Mouse (Mus musculus): ENCODE data around the gene Unc5c. TPM values are rescaled to one million over a fixed set of nuclear protein-coding genes. Genes with fewer than 3 reads are reported as not detected.

Unc5c gene
- total RNA-seq, 2 experiments from 2014 or later, result 0.86 to 1.1 TPM

DNA sequence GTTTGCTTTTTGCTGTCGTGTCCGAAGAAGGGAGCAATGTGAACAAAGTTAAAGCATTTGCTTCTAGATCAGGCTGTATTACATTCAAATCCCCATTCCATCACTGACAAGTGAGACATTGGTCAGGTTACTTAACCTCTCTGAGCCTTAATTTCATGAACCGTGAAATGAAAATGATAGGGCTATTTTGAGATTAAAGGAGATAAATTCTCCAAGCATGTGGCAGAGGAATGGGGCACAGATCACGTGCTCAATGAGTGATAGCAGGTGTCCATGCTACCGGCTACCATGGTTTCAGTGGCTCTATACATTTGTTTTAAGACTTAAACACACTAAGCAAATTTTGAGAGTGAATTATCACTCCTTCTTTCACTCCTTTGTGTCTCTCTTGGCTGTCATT lies 254.0 kb downstream of the Unc5c start:
- DNase-seq, result no peak

DNA sequence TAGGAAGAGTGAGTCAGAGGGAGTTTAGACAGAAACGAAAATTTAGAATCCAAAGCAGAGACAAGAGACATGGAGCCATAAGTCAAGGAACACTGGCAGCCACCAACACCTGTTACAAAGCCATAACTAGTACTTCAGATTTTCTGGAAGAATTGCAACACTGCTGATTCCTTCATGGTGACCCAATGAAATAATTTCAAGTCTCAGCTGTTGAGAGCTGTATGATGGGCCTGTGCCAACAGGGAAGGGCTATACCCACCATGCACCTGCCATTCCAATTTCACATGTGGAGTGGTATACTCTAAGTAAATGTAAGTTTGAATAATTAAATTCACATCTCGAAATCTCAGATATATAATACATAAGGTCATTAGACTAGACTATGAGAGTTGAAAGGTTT lies 259.5 kb downstream of the Unc5c start:
- DNase-seq, result no peak

DNA sequence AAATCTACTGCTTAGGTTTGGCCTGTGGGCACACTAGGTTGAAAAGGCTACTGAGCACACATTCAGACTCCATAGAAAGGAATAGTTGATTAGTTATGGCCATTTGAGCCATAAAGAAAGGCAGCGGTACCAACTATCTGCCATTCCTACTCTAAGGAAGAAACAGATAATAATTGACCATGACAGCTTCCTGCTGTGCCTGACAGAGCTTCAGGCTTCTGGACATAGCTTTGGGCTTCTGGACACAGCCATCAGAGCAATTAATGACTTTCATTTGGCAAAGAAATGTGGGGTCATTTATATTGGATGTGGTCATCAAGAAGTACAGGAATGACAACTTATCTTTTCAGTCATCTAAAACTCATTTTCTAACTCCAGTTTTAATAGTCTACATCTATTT lies 260.4 kb downstream of the Unc5c start:
- no peak for DNase-seq

DNA sequence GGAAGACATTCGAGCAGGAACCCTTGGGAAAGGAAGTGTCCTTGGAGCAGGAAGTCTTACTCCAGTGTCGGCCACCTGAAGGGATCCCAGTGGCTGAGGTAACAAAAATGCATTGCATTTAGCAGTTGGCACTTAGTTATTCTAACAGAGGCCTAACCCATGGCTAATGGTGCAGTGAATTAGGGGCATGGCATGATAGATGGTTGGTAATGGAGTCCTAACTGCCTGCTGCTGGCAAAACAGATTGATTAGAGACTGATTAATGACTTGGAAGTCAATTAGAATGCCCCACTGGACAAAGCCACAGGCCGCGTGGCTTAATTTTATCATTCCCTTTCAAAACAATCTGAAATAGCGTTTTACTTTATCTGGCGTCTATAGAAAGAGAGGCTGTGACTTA lies 268.8 kb downstream of the Unc5c start:
- no peak for DNase-seq

DNA sequence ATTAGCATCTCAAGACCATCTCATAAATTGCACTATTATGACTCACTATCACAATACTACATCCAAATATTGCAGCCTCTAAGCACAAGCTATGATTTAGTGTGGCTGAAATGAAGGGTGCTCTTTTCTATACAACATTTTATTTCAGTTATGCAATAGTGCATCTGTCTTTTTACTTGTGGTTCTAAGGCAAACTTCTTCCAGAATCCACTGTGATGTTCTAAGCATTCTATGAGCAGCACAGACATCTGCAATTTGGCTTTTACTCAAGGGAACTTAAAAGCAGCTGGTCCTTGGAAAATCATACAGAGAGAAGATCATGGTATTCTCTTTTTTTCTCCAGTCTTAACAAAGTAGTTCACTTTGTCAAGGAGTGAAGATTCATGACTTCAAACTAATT lies 270.3 kb downstream of the Unc5c start:
- no peak for DNase-seq

DNA sequence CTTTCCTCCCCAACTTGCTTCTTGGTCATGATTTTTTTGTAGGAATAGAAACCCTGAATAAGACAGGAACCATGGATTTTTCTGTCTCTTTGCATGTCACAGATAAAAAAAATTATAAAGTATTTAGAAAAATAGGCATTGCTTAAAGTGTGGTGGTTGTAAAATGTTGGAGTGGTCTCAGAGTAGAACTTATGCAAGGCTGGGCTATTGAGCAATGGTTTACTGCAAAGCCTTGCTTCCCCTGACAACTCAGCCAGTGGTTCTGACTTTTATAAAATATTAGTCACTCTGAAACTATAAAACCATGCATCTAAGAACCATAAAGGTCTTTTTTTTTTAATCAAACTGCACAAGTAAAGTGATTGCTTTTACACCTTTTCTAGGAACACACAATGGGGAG lies 280.3 kb downstream of the Unc5c start:
- DNase-seq, result no peak

DNA sequence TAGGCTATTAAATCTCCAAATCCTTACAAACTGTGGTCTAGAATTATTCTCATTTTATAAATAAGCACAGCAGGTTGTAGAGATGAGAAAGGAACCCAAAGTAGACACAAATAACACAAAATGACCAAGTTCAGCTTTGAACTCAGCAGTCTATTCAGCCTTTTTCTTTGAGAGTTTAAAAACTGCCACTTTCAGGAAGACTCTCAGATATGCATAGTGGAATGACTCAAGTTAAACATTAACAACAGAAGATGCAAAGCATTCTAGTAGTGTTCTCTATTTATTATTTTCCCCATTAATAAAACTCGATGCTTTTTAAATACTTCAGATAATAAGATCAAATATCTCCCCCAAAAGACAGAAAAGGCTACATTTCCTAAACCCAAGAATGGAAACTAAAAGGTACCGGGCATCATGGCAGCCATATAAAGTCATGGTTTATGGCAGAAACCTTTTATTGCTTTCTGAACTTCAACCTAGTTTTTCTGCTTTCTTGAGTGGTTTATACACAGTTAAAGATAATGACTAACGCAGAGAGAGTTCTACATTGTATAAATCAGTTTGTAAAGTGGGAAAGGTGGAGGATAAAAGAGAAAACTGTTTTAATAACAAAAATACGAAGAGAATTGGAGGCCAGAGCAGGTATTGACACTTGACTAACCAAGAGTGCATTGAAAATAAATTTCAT lies 283.8 kb downstream of the Unc5c start:
- DNase-seq, result no peak

DNA sequence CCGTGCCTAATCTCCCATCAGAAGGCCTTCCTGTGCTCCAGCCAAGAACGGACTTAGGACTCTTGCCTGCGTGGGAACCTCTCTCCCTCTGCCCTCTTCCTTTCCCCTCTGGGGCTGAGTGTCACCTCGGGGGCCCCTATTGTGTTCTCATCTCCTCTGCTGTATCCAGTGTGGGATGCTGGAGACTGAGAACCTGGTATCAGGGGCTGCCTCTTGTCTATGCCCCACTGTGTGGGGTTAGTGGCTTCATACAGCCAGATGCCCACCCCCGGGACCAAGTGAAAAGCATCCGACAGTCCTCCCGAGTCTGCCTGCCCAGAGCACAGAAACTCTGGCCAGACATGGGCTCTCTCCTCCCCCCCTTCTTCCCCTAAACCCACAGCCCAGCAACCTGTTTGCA lies 287.2 kb downstream of the Unc5c start:
- no peak for DNase-seq

DNA sequence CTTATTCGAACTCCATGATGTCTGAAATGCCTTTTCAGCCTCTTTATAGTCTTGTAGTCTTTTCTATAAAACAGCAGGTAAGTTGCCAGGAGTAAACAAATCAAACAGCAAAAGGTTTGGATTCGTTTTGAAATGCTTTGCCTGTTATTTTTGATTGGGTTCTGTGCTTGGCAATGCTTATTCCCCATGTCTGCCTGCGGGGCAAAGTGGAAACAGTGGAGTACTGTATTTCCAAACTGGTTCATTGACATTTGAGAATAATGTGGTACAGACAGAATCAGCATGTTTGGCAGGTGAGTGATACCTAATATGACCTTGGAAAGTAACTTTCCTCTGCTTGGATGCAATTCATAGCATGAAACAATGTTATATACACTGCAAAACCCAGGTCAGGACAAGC lies 292.2 kb downstream of the Unc5c start:
- DNase-seq, result no peak

DNA sequence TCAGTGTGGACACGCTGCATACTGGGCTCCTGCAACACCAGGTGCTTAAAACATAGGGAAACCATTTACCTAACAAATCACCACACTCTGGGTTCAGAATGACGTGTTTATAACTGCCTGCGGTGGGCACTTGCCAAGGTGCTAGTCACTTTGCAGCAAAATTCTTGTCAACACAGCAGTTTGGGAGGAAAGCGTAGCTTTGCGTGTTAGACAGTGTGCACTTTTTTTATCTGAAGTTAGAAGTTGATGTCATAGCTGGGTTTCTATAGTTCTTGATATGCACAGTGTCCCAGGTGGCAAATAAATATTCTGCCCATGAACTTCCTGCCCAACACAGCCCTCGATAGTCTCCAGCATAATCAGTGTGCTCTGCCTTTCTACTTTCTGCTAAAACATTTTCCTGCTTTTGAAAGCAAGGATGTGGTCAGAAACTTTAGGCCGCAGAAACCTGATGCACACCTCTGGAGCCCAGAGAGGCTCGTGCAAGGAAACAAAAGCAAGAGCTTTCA lies 313.4 kb downstream of the Unc5c start:
- no peak for DNase-seq

DNA sequence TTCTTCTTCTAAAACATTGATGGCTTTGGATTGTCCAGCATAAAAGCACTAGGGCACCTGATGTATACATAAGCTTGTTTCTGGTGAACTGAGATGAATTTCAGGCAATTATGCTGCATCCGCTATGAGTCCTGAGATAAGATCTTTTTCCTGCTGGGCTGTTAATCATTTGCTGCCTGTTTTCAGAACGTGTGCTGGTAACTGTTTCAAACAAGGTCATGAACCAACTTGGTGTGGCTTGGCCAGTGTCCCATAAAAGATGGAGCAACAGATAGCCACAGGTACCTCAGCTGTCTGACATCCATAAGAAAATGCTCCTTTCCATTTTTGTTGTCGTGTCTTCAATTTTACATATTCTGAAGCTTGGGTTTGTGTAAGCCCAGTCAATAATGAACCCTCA lies 314.2 kb downstream of the Unc5c start:
- no peak for DNase-seq

DNA sequence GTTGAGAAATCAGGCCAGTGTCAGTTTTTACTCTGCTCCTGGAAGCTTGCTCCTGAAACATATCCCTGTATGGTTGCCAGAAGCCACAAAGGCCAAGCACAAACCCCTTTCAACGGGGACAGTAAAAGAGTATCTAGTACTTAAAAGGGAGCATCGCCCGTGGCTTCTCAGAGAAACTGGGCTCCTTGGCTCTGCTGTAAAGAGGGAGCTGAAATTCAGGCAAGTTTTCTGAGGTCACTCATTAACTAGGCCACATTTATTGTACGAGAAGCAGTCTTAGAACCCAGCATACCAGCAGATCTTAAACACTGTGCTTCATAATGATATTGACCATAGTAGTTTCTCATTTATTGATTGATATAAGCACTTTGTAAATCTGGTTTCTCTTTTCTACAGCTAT lies 317.5 kb downstream of the Unc5c start:
- no peak for DNase-seq

DNA sequence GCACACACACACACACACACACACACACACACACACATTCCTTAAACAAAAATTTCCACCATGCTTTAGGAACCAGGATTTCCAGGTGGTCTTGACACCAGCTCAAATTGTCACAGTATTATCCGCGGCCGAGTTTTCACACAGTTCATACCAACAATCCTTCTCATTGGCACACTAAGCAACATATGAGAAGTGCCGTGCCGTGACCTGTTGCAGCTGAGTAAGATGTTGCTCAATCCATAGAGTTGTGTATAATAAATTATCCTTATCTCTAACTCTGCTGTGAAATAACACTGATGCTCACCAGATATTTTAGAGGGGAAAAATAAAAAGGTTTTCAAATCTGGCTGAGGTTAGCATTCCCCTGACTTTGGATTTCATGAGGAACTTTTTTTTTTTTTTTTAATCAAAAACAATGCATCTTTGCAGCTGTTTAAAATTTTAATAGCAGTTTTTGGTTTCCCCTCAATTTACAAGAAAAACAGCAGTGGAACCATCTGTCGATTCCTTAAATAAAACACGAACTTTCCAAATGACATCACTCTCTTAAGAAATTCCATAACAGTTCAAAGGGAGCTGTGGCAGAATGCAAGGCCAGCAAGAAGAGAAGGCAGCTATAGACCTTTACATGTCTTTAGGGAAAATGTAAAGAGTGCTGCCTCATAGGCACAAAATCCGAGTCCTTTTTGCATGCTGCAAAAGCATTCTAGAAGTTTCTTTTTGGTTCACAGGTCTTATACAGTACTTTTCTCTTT lies 326.2 kb downstream of the Unc5c start:
- DNase-seq, result no peak

DNA sequence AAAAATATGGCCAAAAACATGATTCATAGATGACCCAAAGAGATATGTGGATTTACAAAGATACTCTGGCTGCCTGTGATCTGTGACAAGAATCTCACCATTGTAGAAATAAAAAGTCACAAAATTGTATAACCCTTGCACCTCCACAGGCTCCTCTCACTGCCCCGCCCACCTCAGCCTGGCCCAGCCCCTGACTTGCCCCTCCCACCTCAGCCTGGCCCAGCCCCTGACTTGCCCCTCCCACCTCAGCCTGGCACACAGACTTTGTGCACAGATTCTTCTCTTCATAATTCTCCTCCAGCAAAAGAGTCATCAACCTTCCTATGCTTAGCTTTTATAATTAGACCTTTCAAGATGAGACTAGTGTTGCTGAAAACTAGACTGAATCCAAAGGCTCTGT lies 327.1 kb downstream of the Unc5c start:
- DNase-seq, result no peak

DNA sequence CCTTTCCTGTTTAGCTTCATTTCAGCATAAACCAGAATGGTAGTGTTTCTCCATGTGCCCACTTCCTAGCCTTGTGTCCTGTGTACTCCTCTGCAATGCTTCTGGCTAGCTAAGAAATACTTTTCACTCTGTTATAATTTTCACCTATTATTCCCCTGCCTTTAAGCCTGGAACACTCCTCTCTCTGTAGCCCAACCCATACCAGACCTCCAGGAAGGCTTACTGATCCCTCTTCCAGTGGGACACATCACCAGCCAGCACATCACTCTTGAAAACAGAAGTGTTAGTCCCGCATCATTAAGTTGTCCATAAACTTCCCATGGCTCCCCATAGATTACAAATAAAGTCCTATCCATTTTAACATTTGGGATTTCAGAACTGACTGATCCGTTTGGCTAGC lies 328.7 kb downstream of the Unc5c start:
- DNase-seq, result no peak

DNA sequence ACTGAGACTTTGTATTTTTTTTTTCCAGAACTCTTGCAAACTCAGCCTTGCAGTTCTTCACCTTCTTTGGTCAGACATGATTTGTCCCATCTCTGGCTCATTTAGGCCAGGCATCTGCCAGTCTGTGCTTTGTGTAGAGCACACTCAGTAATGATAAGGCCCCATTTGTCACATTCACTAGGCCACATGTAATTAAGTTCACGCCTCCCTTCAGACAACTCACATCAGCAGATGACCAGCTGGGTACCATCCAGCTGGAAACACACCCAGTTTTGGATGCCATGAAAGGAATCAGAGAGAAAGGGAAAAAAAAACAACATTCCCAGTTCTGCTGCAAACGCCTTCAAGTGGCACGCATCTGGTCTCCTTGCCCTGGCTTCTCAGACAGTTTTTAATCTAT lies 329.4 kb downstream of the Unc5c start:
- DNase-seq, result no peak

DNA sequence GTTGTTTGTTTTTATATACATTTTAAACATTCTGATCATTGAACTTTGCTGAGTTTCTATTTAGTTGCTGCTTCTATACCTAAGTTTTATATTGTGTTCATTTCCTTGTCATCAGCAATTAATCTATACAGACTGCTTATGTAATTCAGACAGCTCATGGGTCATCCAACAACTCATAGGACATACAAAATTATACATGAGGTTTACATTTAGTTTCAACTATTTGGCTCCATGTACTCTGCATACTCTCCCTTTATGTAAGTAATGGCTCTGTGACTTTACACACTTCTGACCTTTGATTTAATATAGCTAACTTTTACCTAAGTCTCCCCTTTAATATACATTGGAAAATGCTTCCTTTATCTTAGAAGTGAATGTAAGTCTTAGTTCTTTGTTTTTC lies 332.4 kb downstream of the Unc5c start:
- no peak for DNase-seq

DNA sequence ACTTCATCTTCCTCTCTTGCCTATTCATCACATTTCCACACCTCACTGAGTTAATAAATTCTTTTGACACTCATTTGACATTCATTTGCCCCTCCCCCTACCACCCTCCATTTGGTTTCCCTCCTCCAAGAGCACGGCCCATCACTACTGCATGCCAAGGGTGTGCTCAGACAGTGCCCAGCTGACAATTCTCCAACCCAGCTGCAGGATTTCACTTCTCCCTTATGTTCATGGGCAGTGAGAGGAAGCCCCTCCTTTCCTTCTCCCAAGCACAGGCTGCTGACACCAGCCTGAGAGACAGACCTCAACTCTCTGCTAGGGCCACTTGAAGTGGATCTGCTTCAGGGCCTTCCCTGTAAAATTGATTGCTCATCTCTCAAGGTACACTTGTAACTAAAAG lies 332.8 kb downstream of the Unc5c start:
- no peak for DNase-seq

DNA sequence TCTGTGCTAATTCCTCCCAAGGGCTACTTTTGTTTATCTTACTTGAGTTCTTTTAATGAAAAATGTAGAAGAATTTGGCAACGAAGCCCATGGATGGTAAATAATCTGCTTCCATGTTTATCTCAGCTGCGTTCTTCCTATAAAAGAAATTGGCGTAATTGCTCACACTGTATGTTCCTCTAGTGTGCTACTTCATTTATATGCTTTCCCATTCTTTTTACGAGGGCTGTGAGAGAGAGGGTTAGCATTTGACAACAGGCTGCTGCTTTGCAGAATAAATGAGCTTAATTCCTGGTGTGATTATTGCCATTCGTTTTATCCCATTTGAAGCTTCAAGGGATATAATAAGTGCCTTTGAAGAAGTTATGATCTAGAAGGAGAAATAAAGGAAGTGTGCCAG lies 339.1 kb downstream of the Unc5c start:
- DNase-seq, result no peak

DNA sequence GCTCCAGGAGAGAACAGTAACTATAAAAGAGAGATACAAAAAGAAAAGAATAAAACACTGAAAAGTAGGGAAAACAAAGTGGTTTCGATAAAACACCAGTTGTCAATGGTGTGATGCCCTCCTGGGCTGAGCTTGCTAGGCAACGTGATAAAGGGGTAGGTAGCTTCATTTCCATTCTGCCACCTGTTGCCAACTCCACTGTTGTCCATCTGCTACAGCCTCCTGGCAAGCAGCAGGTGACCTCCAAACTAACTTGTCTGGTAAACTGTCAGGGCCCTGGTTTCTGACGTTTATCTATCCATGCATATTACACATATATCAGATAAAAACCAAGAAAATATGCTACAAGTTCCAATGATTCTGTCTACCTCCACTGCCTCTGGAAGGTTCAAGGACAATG lies 344.6 kb downstream of the Unc5c start:
- DNase-seq, result no peak

DNA sequence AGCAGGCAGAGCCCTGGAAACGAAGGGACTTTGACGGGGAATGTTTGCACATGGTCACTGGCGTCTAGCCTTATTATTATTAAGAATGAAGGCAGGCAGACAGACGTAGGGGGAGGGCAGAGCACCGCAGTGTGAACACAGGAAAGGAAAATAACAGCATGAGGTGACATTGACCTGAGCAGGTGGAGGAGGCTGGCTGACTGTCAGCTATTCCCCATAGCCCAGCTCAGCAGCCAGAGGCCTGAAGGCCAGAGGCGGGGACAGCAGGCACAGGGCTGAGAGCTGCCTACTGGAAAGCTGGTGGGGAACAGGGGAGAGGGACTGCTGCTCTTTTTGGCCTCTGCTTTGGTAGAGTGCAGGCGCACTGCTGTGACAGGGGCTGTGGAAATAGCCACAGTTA lies 345.9 kb downstream of the Unc5c start:
- DNase-seq, result no peak

DNA sequence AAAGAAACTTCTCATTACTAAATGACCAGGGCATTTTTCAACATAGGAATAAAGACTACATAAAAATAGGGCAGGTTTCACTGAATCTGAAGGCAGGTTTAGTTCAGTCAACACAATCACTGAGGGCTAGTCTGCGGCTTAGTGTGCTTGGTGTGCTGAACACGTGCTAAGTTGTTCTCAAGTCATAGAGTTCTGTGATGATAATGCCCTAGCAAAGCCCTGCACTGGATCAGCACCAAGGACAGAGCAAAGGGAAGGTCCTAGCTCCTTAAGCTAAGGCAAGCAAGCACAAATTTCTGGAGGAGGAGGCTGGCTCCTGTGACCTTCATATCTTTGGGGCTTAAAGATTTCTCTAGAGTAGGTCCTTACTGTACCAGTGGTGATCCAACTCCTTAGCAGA lies 346.3 kb downstream of the Unc5c start:
- DNase-seq, result peak; percentile 52

DNA sequence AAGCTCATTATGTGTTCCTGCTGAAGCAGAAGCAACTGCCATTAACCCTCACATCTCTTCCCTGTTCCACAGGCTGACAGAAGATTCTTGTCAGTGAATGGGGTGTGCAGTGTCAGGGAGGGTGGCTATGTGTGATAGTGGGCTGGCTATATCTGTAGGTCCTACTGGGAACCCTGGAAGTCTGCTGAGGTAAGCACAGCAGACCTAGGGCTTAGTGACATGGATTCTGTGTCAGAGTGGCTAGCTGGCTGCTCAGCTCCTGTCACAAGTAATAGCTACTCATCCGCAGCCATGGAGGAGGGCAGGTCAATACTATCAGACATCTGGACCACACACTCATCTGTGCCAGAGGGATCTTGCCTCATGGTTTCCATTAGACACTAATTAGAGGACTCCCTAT lies 349.8 kb downstream of the Unc5c start:
- DNase-seq, result no peak

DNA sequence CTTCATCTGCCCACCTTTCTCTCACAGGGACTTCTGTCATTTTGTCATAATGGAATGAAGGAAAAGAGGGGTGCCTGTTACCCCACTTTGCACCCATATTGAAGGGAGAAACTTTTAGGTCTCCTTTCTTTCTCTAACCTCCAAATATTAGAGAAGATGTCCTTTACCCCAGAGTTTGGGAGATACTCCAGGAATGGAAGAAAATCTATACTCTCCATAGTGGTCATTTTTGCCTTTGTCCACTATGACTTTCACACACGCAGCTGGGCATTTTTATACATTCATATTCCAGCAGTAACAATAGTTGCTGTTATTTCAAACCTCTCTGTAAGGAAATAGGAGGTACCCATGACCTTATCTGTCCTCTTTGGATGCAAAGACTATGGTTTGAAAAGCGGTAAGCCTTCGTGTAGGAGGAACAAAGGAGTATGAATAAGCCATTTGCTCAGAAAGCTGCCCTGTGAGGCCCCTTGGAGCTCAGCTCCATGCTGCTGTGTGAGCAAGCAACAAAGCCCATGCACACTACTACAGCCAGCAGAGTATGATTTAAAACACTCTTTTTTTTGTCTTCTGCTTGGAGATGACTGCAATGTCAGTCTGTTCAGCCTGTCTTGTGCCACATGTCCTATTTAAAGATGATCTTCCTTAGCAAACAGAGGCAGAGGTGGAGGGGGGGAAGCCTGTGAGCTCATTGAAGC lies 353.7 kb downstream of the Unc5c start:
- DNase-seq, result no peak

Measured in heart, postnatal 4 days (tissue).